Mouse (Mus musculus): ENCODE data around the gene Loxl1. TPM values are rescaled to one million over a fixed set of nuclear protein-coding genes. Genes with fewer than 3 reads are reported as not detected.

Gene Loxl1
- total and polyA plus RNA-seq, 3 experiments = not detected

DNA sequence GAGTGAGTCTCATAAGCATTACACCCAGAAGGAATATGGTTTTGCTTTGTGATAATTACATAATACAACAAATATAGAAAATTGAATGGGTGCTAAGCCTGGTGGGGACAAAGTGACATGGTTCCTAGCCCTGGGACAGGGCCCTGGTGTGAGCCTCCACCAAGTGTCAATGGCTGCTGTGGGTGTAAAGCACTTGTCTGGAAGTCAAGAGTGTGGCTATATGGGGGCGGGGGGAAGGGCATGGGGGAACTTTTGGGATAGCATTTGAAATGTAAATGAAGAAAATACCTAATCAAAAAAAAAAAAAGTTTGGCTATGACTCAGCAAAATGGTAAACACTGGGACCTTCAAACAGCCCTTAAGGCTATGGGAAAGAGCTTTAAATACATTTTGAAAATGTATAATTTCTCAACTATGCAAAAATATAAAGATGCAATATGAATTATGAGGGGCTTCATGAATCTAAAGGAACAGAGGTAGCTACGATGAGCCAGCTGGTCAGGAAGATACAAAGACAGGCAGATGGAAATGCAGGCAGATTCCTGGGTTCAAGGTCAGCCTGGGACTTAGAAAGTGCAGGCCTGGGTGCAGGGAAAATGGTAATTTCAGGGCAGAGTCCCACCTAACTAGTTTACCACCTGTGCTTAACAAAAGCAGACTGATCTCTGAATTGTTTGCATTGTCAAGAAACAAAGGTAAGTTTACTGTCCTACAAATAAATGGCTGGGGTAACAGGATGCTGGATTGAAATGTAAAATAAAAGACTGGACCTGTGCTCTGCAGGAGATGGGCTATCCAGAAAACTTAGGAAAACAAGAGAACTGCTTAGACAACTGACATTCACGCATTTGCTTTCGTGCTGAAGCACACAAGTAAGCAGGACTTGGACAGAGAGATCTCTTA is 33.9 kb downstream of the Loxl1 start:
- Histone ChIP-seq H3K4me1 (ENCODE audit: insufficient read depth, low read depth, low read length) (peaks cover 57% of the 10 kb centered on the region), H3K9me3 (replicated peaks) (no peaks in the 10 kb centered on the region), H3K36me3 (replicated peaks) (no peaks in the 10 kb centered on the region), H3K27me3 (ENCODE audit: insufficient read depth, low read length) (peaks cover 6% of the 10 kb centered on the region; the same call in 1 of the 2 replicates), H3K4me3 (ENCODE audit: low read depth, low read length) (no peak overlapping the region)
- ATAC-seq (ENCODE audit: extremely low read depth, insufficient number of reproducible peaks, low FRiP score, poor library complexity, severe bottlenecking) (no peak), DNase-seq (ENCODE audit: low spot score) (no peak)
- no peak for TF ChIP-seq POLR2AphosphoS5 (IDR thresholded peaks at IDR 0.05; ENCODE audit: insufficient replicate concordance, low read depth, low read length)
- TF ChIP-seq CTCF (IDR thresholded peaks at IDR 0.05; ENCODE audit: low read depth, low read length) = no peak
- no peak for TF ChIP-seq GATA2 (IDR thresholded peaks at IDR 0.05; ENCODE audit: borderline replicate concordance, low read depth, low read length)
- TF ChIP-seq TAL1 (conservative IDR thresholded peaks at IDR 0.05; ENCODE audit: low read depth, low read length) = no peak
- no peak for TF ChIP-seq GATA1 (IDR thresholded peaks at IDR 0.05; ENCODE audit: borderline replicate concordance, low read length)

GRCm38 (mm10) chr9:58278313-58278712 is 34.7 kb downstream of the Loxl1 start:
- DNase-seq (ENCODE audit: low spot score) = no peak
- no peak for ATAC-seq (ENCODE audit: extremely low read depth, insufficient number of reproducible peaks, low FRiP score, poor library complexity, severe bottlenecking)
- TF ChIP-seq GATA2 (IDR thresholded peaks at IDR 0.05; ENCODE audit: borderline replicate concordance, low read depth, low read length) = no peak
- no peak for TF ChIP-seq TAL1 (conservative IDR thresholded peaks at IDR 0.05; ENCODE audit: low read depth, low read length)
- TF ChIP-seq CTCF (IDR thresholded peaks at IDR 0.05; ENCODE audit: low read depth, low read length) = no peak
- peaks cover 2% of the 10 kb centered on the region; the same call in 1 of the 2 replicates for H3K27me3 ChIP-seq (ENCODE audit: insufficient read depth, low read length)
- no peak overlapping the region for H3K4me3 ChIP-seq (ENCODE audit: low read depth, low read length)
- H3K36me3 ChIP-seq (replicated peaks) = no peaks in the 10 kb centered on the region
- H3K9me3 ChIP-seq (replicated peaks) = no peaks in the 10 kb centered on the region
- H3K4me1 ChIP-seq (ENCODE audit: insufficient read depth, low read depth, low read length) = peaks cover 60% of the 10 kb centered on the region

- H3K27me3 ChIP-seq (ENCODE audit: insufficient read depth, low read length) = no peaks in the 10 kb centered on the region
- H3K9me3 ChIP-seq (replicated peaks) = no peaks in the 10 kb centered on the region
- no peaks in the 10 kb centered on the region for H3K36me3 ChIP-seq (replicated peaks)
- peaks cover 62% of the 10 kb centered on the region for H3K4me1 ChIP-seq (ENCODE audit: insufficient read depth, low read depth, low read length)
- no peak for ATAC-seq (ENCODE audit: extremely low read depth, insufficient number of reproducible peaks, low FRiP score, poor library complexity, severe bottlenecking)
- DNase-seq (ENCODE audit: low spot score) = no peak
- TF ChIP-seq POLR2AphosphoS5 (IDR thresholded peaks at IDR 0.05; ENCODE audit: insufficient replicate concordance, low read depth, low read length) (no peak), CTCF (IDR thresholded peaks at IDR 0.05; ENCODE audit: low read depth, low read length) (no peak), TAL1 (conservative IDR thresholded peaks at IDR 0.05; ENCODE audit: low read depth, low read length) (no peak), GATA2 (IDR thresholded peaks at IDR 0.05; ENCODE audit: borderline replicate concordance, low read depth, low read length) (no peak), GATA1 (IDR thresholded peaks at IDR 0.05; ENCODE audit: borderline replicate concordance, low read length) (no peak)
- H3K4me3 ChIP-seq (ENCODE audit: low read depth, low read length) = no peak overlapping the region
These were observed 36.6 kb downstream of the Loxl1 start for GRCm38 (mm10) chr9:58276346-58276745.

- H3K4me1 ChIP-seq (ENCODE audit: insufficient read depth, low read depth, low read length) = peaks cover 66% of the 10 kb centered on the region
- DNase-seq (ENCODE audit: low spot score) (peak; percentile 27), ATAC-seq (ENCODE audit: extremely low read depth, insufficient number of reproducible peaks, low FRiP score, poor library complexity, severe bottlenecking) (no peak)
- H3K27me3 ChIP-seq (ENCODE audit: insufficient read depth, low read length) = no peaks in the 10 kb centered on the region
- H3K9me3 ChIP-seq (replicated peaks) = no peaks in the 10 kb centered on the region
- H3K36me3 ChIP-seq (replicated peaks) = no peaks in the 10 kb centered on the region
- TF ChIP-seq POLR2AphosphoS5 (IDR thresholded peaks at IDR 0.05; ENCODE audit: insufficient replicate concordance, low read depth, low read length) (no peak), GATA1 (IDR thresholded peaks at IDR 0.05; ENCODE audit: borderline replicate concordance, low read length) (no peak), CTCF (IDR thresholded peaks at IDR 0.05; ENCODE audit: low read depth, low read length) (no peak), TAL1 (conservative IDR thresholded peaks at IDR 0.05; ENCODE audit: low read depth, low read length) (no peak), GATA2 (IDR thresholded peaks at IDR 0.05; ENCODE audit: borderline replicate concordance, low read depth, low read length) (no peak)
- H3K4me3 ChIP-seq (ENCODE audit: low read depth, low read length) = peak overlapping the region; percentile 63; the same call in 1 of the 2 replicates
These were observed 37.2 kb downstream of the Loxl1 start for GRCm38 (mm10) chr9:58275797-58276196.

GRCm38 (mm10) chr9:58275115-58275774 is 37.7 kb downstream of the Loxl1 start:
- no peaks in the 10 kb centered on the region for H3K36me3 ChIP-seq (replicated peaks)
- peak overlapping the region; percentile 63; the same call in 1 of the 2 replicates for H3K4me3 ChIP-seq (ENCODE audit: low read depth, low read length)
- 0 out of 2 replicates have a peak, but pooled peaks cover 3% of the 10 kb centered on the region for H3K27me3 ChIP-seq (ENCODE audit: insufficient read depth, low read length)
- peaks cover 64% of the 10 kb centered on the region for H3K4me1 ChIP-seq (ENCODE audit: insufficient read depth, low read depth, low read length)
- DNase-seq (ENCODE audit: low spot score) (peak; percentile 77), ATAC-seq (ENCODE audit: extremely low read depth, insufficient number of reproducible peaks, low FRiP score, poor library complexity, severe bottlenecking) (peak; percentile 82)
- no peak for TF ChIP-seq GATA1 (IDR thresholded peaks at IDR 0.05; ENCODE audit: borderline replicate concordance, low read length)
- TF ChIP-seq POLR2AphosphoS5 (IDR thresholded peaks at IDR 0.05; ENCODE audit: insufficient replicate concordance, low read depth, low read length) = no peak
- TF ChIP-seq CTCF (IDR thresholded peaks at IDR 0.05; ENCODE audit: low read depth, low read length) = no peak
- no peak for TF ChIP-seq TAL1 (conservative IDR thresholded peaks at IDR 0.05; ENCODE audit: low read depth, low read length)
- TF ChIP-seq GATA2 (IDR thresholded peaks at IDR 0.05; ENCODE audit: borderline replicate concordance, low read depth, low read length) = no peak
- H3K9me3 ChIP-seq (replicated peaks) = no peaks in the 10 kb centered on the region

GRCm38 (mm10) chr9:58274626-58275025 is 38.4 kb downstream of the Loxl1 start:
- Histone ChIP-seq H3K4me1 (ENCODE audit: insufficient read depth, low read depth, low read length) (peaks cover 59% of the 10 kb centered on the region), H3K36me3 (replicated peaks) (no peaks in the 10 kb centered on the region), H3K27me3 (ENCODE audit: insufficient read depth, low read length) (0 out of 2 replicates have a peak, but pooled peaks cover 3% of the 10 kb centered on the region), H3K9me3 (replicated peaks) (no peaks in the 10 kb centered on the region), H3K4me3 (ENCODE audit: low read depth, low read length) (no peak overlapping the region)
- DNase-seq (ENCODE audit: low spot score) = no peak
- TF ChIP-seq GATA2 (IDR thresholded peaks at IDR 0.05; ENCODE audit: borderline replicate concordance, low read depth, low read length) (no peak), CTCF (IDR thresholded peaks at IDR 0.05; ENCODE audit: low read depth, low read length) (no peak), TAL1 (conservative IDR thresholded peaks at IDR 0.05; ENCODE audit: low read depth, low read length) (no peak), POLR2AphosphoS5 (IDR thresholded peaks at IDR 0.05; ENCODE audit: insufficient replicate concordance, low read depth, low read length) (no peak), GATA1 (IDR thresholded peaks at IDR 0.05; ENCODE audit: borderline replicate concordance, low read length) (no peak)
- ATAC-seq (ENCODE audit: extremely low read depth, insufficient number of reproducible peaks, low FRiP score, poor library complexity, severe bottlenecking) = no peak
